Mouse (Mus musculus) liver, embryonic 14.5 days (tissue): ENCODE measurements around the gene Lrrc18.

Source experiments
- CTCF ChIP-seq: IDR thresholded peaks from 2 replicates; pipeline ENCODE4 v1.5.1; 2016; ENCODE audit warnings: antibody characterized with exemption, low read depth, control low read depth
- EP300 ChIP-seq: IDR thresholded peaks from 2 replicates; pipeline ENCODE4 v1.6.1; 2016; ENCODE audit warnings: antibody characterized with exemption, low read depth

DNA sequence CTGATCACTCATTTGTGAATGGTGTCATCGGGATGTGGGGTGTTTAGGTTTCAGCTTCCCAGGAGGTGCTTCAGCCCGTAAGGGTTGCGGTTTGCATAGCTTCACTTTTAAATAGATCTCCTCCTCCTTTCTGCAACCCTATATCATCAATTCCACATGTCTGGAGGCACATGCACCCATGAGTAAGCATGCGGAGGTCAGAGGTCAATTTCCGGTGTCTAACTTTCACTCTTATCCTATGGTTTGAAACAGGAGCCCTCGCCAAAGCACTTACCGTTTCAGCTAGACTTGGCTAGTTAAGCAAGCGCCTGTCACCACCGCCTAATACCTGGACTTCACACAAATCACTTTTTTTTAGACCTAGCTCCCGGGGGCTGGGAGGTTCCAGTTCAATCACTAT lies 26.4 kb upstream of the Lrrc18 start:
- TF ChIP-seq CTCF (no peak), EP300 (no peak)
